Mouse (Mus musculus): ENCODE data around the gene Ciart.
"Not testable (repeated sequence)": the region's sequence is repeated elsewhere in the genome, so short reads cannot be mapped to it uniquely, and the experiment has no call there.

The Ciart gene

GRCm38 (mm10) chr3:95901616-95902372 is 19.7 kb upstream of the Ciart start:
- DNase-seq (ENCODE audit: low read depth, low spot score) = no peak

DNA sequence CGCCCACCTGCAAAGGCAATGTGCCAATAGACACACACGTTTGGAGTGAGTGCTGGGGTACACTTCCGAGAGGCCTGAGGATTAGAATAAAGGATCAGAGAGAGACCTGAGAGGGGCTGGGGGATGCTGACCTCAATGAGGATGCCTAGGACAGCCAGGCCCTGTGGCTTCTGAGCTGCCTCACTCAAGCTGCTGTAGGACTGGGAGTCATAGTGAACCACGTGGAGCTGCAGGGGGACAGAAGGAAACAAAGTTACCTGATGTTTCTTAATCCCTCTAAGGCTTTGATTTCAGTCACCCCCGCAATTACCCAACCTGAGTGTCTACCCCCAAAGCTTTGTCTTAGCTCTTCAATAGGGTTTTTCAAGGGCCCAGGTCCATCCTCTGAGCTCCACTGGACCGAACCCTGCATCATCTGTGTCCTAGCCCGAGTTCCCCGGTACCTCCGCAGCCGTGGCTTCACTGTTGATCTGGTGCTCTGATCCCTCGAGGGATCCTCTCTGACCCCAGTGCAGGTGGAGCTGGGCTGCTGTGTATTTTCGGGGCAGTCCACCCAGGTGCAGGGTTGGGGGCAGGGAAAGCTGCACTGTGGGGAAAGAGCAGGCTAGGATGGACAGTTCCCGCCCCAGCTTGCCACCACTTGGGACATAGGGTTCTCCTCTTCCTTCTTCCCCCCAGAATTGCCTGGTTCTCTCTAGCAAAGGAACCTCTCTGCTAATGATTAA is 17.9 kb upstream of the Ciart start:
- DNase-seq (ENCODE audit: low read depth, low spot score) = no peak

DNA sequence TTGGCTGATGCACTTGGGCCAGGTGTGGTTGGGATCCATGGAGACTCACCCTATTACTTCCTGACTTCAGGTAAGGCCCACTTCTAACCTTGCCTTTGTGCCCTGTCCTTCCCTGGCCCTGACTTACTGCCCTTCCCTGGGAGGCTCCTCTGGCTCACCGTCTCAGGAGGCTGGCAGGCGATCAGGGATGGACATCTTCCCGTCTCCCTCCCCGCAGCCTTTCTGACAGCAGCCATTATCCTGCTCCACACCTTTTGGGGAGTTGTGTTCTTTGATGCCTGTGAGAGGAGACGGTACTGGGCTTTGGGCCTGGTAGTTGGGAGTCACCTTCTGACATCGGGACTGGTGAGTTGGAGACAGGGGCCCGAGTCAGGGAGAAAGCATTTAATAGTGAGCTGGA is 13.4 kb upstream of the Ciart start:
- DNase-seq (ENCODE audit: low read depth, low spot score) = not testable (repeated sequence)

DNA sequence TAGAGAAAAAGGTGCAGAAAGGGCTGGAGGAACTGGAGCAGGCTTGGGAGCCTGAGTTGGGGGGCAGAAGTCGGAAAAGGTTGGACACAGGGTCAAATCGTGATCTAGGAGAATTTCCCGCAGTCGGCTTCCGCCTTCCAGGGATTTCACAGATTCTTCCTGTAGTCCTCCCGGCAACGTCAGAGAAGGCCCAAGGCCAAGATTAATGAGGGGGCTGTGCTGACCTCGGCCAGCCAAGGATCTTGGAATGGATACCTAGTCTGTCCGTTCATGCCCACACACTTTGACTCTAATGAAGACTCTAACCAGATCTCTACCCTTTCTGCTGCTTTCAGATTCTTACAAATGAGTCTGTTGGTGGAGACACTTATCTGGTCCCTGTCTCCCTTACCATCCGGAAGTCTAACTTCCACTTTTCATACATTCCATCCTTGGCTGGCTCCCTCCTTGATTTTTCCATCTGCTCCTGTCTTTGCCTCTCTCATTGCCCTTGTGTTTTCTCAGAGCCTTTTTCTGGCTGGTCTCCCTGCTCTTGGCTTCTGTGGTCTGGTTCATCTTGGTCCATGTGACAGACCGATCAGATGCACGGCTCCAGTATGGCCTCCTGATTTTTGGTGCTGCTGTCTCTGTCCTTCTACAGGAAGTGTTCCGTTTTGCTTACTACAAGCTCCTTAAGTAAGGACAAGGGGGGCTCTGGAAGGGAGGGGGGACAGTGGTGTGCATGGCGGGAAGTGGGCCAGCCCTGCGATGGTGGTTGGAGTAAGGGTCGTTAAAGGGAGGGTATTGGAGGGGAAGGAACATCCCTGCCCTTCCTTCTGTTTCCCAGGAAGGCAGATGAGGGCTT is 12.5 kb upstream of the Ciart start:
- peak; percentile 37 for DNase-seq (ENCODE audit: low read depth, low spot score)

GRCm38 (mm10) chr3:95893606-95894316 is 11.7 kb upstream of the Ciart start, which contains the start of gene Aph1a:
TSS of gene Aph1a (plus strand) at chr3:95893969.
- DNase-seq (ENCODE audit: low read depth, low spot score) = peak; percentile 98

GRCm38 (mm10) chr3:95893126-95893525 is 11.1 kb upstream of the Ciart start:
- peak; percentile 61 for DNase-seq (ENCODE audit: low read depth, low spot score)

GRCm38 (mm10) chr3:95892066-95893052 is 10.3 kb upstream of the Ciart start:
- DNase-seq (ENCODE audit: low read depth, low spot score) = no peak

- no peak for DNase-seq (ENCODE audit: low read depth, low spot score)
Measured at GRCm38 (mm10) chr3:95891211-95892065, 9.4 kb upstream of the Ciart start, which contains the start of gene BC028528. TSS of gene BC028528 (minus strand) at chr3:95892005.

DNA sequence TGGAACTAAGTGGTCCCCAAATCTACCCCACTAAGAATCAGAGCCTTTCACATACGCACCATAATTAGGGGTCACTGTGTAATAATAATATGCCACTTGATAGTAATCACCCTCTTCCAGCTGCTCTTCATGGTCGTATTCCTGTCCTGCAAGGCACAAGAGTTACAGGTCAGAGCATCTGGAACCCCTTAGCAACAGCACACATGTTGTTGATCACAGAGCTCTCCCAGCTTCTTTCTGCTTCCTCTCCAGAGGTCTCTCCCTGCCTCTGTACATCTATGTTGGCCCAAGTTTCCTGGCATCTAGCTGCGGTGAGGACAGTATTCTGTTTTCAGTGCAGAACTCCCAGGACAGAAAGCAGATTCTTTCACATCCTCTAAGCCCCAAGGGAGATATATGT is 7.6 kb upstream of the Ciart start:
- DNase-seq (ENCODE audit: low read depth, low spot score) = no peak

GRCm38 (mm10) chr3:95887596-95887995 is 5.5 kb upstream of the Ciart start:
- DNase-seq (ENCODE audit: low read depth, low spot score) = no peak

DNA sequence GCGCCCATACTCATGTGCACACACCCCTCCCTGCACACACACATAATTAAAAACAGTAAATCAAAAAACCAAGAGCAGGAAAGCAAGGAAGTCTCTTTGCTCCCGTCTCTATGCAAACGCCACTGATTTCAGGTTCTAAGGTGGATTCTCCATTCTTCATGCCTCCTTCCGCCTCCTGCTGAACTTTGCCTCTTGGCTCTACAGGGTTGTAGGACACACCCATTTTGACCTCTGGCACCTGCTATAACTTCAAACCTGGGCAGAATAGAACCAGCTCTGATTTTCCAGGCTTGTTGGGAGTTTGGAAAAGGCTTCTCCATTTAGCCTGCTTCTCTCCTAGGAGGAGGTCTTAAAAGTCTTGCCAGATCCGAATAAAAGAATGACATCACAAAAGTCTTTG is 2.3 kb upstream of the Ciart start:
- no peak for DNase-seq (ENCODE audit: low read depth, low spot score)

DNA sequence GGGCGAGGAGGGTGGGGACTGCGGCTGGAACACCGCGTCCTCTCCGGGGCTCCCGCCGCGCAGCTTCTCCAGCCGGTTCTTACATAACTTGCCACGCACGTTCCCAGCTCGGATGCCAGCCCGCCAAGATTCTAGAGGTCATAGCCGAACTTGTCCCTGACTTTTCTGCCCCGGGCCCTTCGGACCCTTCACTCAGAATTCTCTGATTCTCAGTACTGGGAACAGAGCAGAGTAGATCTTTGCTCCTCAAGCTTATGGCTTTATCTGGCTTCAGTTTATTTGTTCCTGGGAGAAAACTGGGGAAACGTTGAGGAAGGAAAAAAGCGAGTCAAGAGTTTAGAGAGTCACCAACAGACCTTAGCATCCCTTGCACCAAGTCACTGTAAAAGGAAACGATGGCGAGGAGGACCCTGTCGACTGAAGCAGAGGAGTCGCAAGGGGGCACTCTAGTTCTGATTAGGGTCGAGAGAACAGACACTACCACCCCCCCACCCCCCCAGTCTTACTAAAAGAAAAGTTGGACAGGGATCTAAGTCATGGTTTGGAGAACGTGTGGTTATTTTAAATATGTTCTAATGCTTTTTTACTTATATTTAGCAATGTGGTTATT is 870 bp upstream of the Ciart start:
- DNase-seq (ENCODE audit: low read depth, low spot score) = peak; percentile 74

DNA sequence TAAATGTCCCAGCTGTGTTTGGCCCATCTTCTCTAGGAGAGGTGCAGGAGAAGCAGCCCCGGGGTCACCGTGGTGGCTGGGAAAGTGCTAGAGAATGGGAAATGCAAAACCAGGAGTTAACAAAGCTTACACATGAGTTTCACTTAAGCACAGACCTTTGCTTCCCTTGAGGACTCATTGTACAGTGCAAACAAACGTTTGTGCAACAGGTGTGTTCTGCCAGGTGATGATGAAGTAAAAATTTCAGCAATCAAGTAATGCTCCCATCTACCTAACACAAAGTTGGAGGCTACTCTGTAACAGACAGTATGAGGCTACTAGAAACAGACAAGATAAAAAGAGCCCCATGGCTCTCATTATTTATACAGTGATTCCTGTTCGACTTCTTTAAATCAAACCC is 3.0 kb downstream of the Ciart start:
- no peak for DNase-seq (ENCODE audit: low read depth, low spot score)

DNA sequence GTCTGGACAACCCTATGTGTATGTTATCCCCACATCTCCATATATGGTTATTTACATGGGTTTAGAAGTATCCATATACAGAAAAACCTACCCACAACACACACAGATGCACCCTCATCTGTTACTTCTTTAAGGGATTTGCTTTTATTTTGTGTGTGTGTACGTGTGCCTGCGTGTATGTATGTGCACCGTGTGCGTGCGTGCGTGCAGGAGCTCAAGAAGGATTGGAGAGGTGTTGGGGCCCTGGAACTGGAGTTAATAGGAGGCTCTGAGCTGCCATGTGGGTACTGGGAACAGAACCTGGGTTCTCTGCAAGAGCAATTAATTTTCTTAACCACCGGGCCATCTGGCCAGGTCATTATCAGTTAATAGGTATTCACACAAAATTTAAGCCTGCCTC is 10.0 kb downstream of the Ciart start:
- DNase-seq (ENCODE audit: low read depth, low spot score) = no peak

DNA sequence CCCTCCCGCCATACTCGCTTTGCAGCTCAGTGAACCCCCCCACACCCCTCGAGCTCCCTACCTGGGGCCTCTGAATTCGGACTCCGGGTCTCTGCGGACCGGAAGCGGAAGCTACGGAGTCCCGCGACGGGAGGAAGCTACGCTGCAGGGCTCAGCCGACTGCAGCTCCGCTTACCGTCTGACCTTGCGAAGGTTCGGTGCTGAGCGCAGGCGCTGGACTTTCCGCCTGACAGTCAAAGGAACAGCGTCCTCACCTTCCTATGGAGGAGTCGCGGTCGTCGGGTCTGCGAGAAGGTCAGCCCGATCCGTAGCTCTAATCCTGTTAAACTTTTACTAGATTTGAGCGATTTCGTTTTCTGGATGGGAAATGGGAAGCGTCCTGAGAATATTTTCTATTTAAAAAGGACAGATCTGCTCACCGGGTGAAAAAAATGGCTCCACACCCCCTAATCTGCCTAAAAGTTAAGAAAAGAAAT is 10.6 kb downstream of the Ciart start, which contains the start of gene Mrps21:
TSS of gene Mrps21 (minus strand) at position 128 of the 476 bp plus-strand sequence.
- peak; percentile 86 for DNase-seq (ENCODE audit: low read depth, low spot score)

DNA sequence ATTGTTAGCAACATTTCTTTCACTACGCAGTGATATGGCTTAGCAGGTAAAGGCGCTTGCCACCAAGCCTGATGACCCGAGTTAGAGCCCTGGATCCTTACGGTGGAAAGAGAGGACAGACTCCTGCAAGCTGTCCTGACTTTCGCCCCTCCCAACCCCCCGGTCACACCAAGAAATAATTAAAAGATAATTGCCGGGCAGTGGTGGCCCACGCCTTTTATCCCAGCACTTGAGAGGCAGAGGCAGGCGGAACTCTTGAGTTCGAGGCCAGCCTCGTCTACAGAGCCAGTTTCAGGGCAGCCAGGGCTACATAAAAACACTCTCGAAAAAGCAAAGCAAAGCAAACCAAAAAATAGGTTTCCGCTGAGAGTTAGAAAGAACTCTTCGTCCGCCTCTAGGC is 11.1 kb downstream of the Ciart start:
- DNase-seq (ENCODE audit: low read depth, low spot score) = no peak

- no peak for DNase-seq (ENCODE audit: low read depth, low spot score)
Measured at GRCm38 (mm10) chr3:95867408-95867807, 14.6 kb downstream of the Ciart start.

- no peak for DNase-seq (ENCODE audit: low read depth, low spot score)
Measured at GRCm38 (mm10) chr3:95866071-95866470, 16.0 kb downstream of the Ciart start.

DNA sequence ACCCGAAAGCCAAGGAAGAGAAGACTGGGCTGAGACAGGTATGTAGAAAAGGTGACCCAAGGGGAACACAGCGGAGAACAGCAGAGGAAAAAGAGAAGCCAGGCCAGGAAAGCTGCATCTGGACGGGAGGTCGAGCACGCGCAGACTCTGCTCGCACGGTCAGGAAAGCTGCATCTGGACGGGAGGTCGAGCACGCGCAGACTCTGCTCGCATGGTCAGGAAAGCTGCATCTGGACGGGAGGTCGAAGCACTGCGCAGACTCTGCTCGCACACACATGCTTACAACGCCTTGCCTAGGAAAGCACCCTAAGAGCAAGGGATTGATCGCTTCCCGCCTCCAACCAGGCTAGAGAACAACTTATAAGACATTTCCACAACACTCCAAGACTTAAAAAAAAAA is 16.5 kb downstream of the Ciart start:
- no peak for DNase-seq (ENCODE audit: low read depth, low spot score)
